Mouse (Mus musculus): ENCODE results near the gene Dgcr2.

The Dgcr2 gene

GRCm38 (mm10) chr16:17848431-17848830 lies 49.9 kb downstream of the Dgcr2 start:
- no peak for DNase-seq

DNA sequence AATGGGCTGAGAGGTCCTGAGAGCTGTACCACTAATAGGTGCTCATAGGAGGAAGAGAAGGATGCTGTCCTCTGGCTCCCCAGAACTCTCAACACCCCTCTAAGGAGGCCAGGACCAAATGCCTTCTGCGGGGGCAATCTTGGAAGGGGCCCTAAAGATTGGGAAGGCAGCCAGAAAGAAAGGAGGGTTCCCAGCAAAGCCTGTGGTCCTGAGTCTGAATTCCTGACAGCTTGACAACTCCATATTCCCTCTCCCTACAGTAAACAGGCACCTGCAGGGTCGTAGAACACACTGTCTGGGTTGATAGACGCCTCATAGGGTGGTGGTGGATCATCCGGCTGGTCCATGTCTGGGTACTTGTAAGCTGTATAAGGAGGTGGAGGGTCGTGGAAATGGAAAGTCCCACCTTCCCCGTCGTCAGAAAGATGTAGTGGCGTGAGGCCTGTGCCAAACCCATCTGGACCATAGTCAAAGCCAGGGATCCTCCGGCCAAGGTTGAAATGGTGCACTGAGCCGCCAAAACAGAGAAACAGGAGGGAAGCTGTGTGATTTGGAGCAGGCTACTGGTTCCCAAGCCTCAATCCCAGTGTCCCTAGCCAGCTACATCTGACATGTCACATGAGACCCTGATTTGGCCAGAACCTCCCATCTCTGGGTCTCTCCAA lies 54.5 kb downstream of the Dgcr2 start:
- no peak for DNase-seq

DNA sequence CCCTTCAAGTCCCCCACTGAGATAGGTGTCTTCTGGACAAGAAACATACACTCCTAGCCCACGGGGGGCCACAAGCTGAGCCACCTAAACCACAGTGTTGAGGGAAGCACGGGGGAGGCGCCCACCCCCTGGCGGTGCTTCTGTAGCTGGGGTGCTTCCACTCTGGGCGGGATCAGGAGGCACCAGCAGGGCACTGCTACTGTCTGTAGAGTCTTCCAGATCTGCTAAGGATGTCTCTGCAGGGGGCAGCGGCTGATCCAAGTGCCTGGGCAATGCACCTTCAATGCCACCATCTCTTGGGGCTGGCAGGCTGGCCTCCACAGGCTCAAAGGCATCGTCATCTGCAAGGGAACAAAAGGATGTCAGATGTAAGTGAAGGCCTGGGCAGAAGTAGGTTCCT lies 55.9 kb downstream of the Dgcr2 start:
- DNase-seq, result no peak

GRCm38 (mm10) chr16:17839976-17840375 lies 58.4 kb downstream of the Dgcr2 start:
- DNase-seq, result no peak

DNA sequence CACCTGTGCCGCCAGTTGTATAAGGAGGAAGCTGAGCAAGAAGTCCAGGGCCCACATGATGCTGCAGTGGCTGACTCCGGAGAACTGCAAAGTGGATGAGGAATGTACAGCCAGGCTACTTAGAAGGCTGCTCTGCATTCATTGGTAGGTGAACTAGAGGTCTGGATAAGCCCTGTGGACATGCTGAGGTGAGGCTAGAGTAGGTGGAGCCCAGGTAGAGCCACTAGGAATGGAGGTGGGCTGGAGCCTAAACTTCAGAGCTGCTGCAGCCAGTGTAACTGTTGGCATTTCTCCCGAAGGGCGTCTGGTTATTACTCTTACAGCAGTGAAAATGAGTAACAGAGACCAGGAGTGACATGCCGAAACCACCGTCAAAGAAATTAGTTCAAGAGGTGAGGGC lies 60.3 kb downstream of the Dgcr2 start, which contains the start of gene Car15:
Gene Car15, minus strand, starts transcription at position 314 of the 400 bp plus-strand sequence.
- DNase-seq, result no peak

DNA sequence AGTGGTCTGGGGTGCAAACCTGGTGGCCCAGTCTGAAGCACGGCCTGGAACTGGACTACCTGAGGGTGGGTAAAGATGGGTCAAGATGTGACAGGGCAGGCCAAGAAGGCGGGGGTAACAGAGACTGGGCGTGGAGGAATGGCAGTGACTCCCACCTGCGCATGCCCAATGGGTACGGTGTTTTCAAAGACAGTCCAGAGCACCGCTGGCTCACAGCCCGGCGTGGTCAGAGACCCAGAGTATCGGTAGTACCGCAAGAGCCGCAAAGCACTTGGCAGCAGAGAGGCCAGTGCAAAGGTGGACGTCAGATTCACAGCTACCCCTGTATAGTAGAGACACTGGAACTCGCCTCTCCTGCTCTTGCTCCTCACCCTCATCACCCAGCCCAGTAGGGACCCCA lies 62.9 kb downstream of the Dgcr2 start:
- no peak for DNase-seq

- no peak for DNase-seq
Observed at GRCm38 (mm10) chr16:17834543-17834942, 63.8 kb downstream of the Dgcr2 start.

- DNase-seq, result no peak
Observed at GRCm38 (mm10) chr16:17833681-17834399, 64.5 kb downstream of the Dgcr2 start.

DNA sequence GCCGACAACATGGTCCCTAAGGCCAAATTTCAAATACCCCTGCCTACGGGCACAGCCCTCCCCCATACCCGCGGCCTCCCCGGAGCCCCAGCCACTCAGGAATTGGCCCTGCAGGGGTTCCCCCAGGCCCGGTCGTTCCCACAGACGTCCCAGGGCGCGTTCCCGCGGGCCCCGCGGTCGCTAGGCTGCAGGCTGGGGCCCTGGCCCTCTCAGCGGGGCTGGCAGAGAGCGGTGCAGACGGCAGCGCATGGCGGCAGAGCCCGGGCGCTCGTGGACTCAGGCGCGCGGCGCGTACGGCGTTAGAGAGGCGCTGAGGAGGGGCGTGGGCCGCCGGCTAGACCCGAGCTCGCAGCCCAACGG lies 65.1 kb downstream of the Dgcr2 start:
- no peak for DNase-seq

GRCm38 (mm10) chr16:17832821-17833220 lies 65.5 kb downstream of the Dgcr2 start, which contains the start of gene B830017H08Rik:
B830017H08Rik (plus strand) TSS chr16:17833121.
- no peak for DNase-seq

DNA sequence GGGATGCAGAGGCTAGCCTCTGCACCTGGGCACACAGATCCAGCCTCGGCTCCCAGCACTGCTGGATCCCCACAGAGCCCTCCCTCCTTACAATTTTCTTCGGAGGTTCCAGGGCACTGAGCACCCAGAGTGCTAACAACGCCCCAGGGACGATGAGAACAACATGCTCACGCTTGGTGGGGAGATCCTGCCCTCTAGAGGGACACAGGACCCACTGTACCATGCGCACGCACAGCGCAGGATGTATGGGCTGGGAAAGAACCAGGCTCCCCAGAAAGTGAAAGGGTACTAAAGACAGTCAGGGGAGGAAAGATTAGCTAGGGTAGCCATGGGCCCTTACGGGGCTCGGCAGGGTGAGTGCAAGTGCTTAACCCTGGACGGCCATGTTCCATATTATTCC lies 66.6 kb downstream of the Dgcr2 start:
- no peak for DNase-seq

DNA sequence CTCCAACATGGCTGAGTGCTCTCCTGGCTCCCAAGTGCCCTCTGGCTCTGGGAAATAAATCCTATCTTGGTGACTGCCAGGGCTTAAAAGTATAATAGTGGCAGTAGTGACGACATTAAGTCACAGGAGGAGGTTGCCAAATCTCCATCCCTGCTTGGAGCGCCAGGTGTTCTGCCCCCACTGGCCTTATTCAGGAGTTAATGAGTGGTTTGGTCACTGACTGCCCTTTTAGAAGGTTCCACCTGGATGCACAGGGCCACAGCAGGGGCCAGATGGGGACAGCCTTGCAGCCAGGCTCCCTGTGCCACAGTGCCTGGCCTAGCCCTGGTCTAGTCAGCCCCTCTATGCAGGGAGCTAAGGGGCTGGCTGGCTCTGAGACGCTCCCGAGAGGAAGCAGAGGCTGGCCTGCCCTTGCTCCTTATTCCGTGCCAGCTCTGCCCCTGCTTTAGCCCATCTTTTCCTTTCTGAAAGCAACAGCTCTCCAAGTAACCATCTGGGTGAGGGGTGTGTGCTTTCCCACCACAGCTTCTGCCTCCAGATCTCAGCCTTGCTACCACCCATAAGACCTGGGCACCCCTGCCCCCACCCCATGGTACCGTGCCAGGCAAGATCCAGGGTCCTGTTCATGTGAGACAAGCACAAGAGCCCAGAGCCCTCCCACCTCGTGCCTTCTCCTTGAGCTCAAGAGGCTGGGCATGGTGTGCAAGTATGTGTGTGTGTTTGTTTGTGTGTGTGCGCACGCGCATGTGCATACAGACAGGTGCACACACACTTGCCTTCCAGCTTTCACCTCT lies 67.8 kb downstream of the Dgcr2 start:
- DNase-seq, result no peak

GRCm38 (mm10) chr16:17828867-17829266 lies 69.5 kb downstream of the Dgcr2 start:
- no peak for DNase-seq

DNA sequence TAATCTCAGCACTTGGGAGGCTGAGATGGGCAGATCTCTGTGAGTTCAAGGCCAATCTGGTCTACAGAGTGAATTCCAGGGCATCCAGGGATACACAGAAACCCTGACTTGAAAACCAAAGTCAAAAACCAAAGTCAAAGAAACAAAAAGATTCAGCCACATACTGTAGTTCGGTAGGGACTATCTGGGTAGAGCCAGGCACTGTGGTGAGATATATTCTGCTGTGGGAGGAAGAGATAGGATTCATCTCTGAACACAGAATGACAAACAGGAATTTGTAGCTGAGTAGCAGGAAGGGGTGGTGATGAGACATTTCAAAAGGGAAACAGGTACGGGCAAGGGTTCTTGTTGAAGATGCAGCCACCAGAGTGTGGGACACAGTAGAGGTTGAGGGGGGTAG lies 70.1 kb downstream of the Dgcr2 start:
- no peak for DNase-seq

- DNase-seq, result no peak
Observed at GRCm38 (mm10) chr16:17826500-17826899, 71.9 kb downstream of the Dgcr2 start.

DNA sequence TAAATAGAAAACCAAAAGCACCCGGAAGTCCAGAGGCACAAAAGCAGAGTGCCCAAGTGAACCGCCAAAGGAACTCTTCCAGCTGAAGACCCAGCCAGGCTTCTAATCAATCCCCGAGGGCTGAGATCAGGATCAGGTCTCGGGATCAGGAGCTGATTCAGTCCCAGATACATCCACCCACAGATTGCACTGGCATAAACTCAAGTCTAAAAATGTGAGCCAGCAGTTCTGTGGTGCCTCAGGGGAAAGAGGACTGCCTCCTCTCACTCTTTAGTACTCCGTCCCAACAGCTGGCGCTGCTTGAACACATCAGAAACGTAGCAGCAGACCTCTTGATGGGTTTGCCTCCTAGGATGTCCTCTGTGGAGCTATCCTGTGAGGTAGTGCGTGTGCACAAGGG lies 81.8 kb downstream of the Dgcr2 start:
- DNase-seq, result no peak

DNA sequence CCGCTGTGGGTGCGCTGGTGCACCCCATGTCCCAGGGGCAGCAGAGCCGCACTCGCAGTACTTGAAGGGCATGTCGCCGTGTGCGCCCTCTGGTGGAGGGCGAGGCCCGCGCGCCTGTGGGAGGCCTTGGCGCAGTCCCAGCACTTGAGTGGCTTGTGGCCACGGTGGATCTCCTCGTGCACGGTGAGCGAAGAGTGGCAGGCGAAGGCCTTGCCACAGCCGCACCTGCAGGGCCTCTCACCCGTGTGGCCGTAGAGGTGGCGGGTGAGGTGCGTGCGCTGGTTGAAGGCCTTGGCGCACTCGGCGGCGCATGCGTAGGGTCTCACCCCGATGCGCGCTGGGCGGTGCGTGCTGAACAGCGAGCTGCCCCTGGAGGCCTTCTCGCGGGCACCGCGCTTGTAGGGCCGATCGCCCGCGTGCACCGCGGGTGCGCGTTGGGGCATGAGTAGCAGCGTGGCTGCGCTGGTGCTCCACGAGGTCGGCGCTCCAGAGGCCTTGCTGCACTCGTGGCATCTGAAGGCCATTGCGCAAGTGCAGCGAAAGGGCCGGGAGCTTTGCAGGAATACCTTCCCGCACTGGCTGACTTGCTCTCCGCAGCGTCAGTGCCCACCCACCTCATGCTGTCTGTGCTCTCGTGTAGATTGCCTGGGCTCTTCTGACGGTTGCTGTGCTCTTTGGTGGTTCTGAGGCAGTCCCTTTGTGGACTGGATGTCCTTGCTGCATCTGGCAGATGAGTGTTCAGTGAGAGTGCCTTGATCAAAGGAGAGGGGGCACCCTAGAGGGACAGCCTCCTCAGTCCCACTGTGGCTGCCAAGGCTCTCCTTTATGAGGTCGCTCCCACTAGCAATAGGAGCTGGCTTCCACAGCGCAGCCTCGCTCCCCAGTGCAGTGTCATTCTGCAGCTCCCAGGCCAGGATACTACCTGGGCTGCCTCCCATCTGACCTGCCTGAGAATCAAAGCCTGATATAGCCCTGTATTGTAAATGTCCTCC lies 82.7 kb downstream of the Dgcr2 start:
- DNase-seq, result peak; percentile 48 to 59

GRCm38 (mm10) chr16:17813173-17813572 lies 85.2 kb downstream of the Dgcr2 start:
- DNase-seq, result no peak

DNA sequence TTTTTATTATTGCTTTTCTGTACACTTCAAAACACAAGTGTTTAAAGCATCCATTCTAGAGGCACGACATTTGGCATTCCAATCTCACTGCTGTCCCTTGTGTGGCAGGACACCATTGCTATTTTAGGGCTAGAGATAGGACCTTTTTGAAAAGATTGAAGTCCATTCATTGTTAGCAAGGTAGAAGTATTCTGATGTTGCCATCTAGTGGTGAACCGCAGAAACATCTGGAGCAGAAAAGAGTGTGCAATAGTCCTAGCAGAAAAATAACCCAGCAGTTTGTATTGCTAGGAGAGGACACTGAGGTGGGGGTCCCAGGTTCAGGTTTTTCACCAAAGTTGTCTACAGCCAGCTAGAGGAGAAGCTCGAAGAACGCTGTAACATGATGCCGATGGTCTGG lies 86.2 kb downstream of the Dgcr2 start:
- no peak for DNase-seq

DNA sequence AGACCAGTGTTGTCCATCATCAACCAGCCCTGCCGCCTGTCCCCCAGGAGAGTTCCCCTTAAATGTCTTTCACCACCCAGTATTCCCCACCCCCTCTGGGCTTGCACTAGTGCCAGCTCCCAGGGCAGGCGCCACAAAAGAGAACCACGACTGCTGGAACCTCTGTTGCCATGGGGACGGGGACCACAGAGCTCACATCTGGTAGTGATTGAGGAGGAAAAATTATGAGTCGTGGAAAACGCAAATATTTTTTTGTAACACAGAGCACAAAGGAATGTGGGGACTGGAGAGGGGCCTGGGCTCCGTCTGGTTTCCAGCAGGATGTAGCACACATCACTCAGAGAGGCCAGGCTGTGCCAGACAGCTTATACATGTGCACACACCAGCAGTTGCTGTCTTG lies 88.7 kb downstream of the Dgcr2 start:
- DNase-seq, result no peak

- DNase-seq, result no peak
Observed at GRCm38 (mm10) chr16:17809125-17809524, 89.2 kb downstream of the Dgcr2 start.

Measured in thymus, adult 18-20 months (tissue).